Mouse (Mus musculus) forelimb bud, embryonic 11.5 days (tissue): Measurements from ENCODE around the gene Gdpgp1.
A peak's percentile ranks its signal among the peaks of the same experiment; 100 is the strongest.

ENCODE experiments used
- DNase-seq: peaks from one replicate; pipeline ENCODE4 v3.0.0-alpha.2; 2012; ENCODE audit warnings: low read depth, low spot score

Gdpgp1 gene

DNA sequence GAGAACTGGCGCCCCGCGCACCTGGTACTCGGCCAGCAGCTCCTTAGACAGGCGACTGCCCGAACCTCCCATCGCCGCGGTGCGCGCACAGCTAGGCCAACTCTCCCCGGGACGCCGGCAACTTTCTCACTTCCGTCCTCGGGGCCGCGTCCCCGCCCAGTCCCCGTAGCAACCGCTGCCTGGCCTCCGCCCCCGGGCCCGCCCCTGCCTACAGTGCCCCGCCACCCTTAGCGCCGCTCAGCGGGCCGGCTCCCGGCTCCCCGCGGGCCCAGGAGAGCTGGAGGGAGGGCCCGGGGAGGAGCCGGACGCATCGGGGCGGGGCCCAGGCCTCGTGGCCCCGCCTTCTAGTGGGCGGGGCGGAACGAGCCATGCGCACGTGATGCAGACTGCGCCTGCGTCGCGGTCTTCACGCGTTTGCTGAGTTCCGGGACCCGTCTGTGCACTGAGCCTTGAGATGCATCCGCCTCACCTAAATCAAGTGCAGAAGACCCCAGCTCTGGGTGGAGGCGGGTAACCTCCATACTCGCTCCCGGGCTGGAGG lies at the start of gene Gdpgp1, which contains the start of gene Cib1:
Gene Gdpgp1 (plus strand): TSS at position 377 of the 541 bp plus-strand sequence.
Gene Cib1 (minus strand): TSS at position 325 of the 541 bp plus-strand sequence.
- peak; percentile 99 for DNase-seq

DNA sequence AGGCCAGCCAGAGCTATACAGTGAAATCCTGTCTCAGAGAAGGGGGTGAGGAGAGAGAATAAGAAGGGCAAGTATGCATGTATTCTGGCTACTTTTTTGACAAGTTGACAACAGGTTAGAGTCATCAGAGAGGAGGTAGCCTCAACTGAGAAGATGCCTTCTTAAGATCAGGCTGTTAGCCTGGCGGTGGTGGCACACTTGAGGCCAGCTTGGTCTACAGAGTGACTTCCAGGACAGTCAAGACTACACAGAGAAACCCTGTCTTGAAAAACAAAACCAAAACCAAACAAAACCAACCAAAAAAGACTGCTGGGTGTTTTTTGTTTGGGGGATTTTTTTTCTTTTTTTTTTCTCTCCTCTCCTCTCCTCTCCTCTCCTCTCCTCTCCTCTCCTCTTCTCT lies 49.2 kb upstream of the Gdpgp1 start:
- DNase-seq: no peak

DNA sequence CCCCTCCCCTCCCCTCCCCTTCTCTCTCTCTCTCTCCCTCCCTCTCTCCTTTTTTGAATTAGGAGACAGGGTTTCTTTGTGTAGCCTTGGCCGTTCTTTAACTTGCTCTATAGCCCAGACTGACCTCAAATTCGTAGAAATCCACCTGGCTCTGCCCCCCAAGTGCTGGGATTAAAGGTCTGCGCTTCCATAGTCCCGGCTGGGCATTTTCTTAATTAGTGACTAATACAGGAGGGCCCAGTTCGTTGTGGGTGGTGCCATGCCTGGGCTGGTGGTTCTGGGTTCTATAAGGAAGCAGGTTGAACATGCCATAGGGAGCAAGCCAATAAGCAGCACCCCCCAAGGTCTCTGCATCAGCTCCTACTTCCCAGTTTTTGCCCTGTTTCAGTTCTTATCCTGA lies 48.7 kb upstream of the Gdpgp1 start:
- no peak for DNase-seq

DNA sequence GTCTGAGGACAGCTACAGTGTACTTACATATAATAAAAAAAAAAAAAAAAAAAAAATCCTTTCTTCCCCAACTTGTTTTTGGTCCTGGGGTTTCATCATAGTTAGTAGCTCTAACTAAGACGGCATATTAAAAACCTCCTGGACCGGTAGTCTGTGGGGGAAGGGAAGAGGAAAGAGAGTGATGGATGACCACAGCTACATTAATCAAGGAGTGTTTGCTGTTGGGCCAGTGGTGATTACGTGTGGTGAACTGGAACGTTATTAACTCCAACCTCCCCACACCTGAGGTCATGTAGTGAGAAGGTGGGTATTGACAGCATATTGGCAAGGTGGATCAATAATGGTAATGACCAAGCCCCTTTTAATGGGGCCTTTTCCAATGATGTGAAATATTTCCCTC lies 48.1 kb upstream of the Gdpgp1 start:
- DNase-seq: no peak

DNA sequence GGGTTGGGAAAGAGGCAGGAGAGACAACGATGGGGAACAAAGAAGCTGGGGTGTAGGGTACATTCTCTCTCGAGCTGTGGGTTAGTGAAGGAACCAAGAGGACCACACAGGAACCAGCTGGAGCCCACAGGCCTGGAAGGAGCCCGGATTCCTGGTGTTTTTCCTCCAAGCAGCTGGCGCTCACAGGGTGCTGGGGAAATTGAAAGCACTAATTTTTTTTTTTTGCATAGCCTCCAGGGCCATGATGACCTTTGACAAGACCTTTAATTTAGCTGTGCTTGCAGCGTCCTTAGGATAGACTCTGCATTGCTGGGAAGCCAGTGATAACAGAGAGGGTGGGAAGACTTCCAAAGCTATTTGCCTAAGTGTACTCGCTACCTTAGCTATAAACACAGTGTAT lies 47.7 kb upstream of the Gdpgp1 start:
- DNase-seq: no peak

DNA sequence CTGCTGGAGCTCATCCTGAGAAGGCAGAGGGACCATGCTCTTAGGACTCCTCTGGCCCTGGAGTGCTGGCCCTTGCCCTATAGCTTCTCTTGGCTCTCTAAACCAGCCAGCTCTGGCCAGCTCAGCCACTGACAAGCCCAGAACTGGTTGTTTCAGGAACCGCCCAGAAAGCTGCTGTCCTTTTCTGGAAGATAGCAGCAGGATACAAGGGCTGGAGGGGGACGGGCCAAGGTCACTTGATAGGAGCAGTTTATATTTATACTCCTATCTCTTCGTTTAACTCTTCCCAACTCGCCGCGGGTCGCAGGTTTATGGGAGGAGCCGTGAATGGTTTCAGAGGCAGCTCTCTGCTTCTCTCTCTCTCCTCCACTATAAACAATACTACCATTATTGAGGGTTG lies 46.6 kb upstream of the Gdpgp1 start:
- DNase-seq: no peak

DNA sequence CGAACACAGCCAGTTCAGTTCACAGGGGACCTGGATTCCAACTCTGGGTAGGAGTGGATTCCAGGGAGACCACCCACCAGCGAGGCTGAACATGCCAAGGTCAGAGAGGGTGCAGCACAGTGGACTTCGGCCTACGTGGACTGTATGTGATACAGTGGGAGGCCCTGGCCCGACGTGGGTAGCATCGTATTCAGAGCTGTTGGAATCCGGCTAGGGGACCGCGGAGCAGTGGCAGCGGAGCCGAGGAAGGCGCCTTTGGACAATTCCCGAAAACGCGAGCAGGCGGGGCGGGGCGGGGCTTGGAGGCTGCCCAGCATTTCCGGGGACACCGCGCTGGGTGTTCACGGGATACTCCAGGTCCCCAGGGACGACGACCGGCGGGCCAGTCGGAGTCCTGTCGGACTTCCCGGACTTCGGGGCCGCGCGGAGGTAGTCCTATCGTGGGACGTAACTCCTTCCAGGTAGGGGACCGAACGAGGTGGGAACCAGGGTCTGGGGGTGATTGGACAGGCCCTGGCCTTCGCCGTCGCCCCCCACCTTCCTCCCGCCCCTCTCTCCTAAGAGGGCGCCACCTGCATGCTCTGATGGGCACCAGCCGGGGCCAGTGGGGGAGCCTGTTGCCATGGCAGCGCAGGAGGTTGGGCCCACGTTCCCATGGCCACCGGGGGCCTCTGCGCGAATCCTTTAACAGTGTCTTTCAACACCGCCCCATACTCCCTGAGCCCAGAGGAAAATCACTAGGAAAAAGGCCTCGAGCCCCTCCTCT lies 46.0 kb upstream of the Gdpgp1 start, which contains the start of gene Sema4b:
Gene Sema4b (plus strand): TSS at position 311 of the 766 bp plus-strand sequence.
- peak; percentile 82 for DNase-seq

DNA sequence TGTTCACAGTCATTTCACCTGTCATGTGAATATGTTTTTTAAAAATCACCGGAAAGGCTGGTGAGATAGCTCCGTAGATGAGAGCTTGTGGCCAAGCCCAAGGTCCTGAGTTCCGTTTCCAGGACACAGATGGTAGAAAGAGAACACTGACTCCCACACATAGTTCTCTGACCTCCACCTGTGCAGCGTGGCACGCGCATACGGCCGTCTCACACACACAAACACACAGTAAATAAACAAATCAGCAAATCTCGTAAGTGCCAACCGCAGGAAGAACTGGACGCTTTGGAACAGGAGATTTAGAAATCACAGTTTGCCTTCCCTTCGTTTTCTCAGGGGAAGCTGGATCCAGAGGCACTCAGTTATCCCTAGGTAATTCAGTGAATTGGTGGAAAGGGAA lies 45.2 kb upstream of the Gdpgp1 start:
- no peak for DNase-seq

DNA sequence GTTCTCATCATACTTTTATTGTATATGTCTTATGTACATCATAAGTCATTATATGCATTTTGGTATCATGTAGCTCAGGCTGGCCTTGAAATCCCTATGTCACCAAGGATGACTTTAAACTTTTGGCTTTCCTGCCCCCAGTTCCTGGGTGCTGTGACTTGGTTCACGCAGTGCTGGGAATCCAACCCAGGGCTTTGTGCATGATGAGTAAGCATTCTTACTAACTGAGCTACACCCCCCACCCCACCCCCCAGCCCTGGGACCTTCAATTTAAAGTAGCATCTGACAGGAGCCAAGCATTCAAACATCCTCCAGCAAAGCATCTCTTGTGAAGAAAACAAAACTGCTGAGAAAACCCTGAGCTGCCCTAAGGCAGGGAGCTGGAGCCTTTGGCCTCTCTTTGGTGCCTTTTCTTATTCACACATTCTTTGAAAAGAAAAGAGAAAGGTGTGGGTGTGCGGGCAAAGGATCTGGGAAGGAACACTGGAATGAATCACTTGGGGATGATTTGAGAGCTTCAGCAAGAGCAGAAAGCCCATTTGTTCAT lies 44.0 kb upstream of the Gdpgp1 start:
- no peak for DNase-seq

DNA sequence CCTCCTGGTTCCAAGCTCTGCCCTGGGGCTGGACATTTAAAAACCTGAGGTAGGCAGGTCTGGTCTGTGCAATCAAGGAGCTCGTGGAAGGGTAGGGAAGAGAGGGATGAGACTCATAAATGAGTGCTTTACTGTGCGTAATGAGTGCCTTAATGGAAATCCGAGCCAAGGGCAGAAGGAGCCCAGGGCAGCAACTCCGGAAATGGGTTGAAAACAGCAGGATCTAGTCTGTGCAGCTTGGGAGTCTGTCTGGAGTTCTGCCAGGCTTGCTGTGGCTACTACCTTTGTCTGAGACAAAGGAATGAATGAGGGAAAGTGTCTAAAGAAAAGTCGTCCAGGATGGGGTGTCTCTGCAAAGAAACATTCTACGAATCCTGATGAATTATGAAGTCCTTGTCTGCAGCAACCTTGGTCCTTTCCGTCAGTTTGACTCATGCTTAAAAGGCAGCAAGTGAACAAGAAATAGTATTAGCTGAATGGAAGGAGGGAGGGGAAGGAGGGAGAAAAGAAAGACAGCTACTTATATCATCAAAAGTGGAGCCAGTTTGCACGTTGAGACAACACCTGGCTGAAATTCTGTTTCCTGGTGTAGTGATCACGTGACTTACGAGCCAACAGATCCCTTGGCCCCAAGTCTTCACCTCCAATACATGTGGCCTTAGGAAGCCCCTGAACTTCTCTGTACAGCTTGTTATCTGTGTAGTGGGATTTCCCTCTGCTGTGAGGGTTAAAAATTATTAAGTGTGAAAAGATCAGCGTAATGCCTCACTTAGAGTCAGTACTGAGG lies 43.3 kb upstream of the Gdpgp1 start:
- DNase-seq: no peak

DNA sequence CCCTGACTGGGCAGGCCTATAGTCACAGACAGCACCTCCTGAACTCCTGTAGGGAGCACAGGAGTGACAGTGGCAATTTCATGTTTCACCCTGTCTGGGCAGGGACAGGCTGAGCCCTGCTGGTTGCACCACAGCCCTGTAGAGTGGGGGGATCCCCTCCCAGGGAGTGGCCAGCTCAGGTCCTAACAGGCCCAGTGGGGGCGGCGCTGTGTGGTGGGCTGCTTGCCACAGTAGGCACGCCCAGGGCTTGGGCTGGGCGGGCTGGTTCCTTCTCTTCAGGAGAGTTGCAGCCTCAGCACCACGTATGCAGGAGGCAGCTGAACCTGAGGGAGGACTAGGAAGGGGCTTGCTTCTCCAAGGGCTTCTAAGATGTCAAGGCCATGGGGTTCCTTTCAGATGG lies 41.2 kb upstream of the Gdpgp1 start:
- peak; percentile 25 for DNase-seq

DNA sequence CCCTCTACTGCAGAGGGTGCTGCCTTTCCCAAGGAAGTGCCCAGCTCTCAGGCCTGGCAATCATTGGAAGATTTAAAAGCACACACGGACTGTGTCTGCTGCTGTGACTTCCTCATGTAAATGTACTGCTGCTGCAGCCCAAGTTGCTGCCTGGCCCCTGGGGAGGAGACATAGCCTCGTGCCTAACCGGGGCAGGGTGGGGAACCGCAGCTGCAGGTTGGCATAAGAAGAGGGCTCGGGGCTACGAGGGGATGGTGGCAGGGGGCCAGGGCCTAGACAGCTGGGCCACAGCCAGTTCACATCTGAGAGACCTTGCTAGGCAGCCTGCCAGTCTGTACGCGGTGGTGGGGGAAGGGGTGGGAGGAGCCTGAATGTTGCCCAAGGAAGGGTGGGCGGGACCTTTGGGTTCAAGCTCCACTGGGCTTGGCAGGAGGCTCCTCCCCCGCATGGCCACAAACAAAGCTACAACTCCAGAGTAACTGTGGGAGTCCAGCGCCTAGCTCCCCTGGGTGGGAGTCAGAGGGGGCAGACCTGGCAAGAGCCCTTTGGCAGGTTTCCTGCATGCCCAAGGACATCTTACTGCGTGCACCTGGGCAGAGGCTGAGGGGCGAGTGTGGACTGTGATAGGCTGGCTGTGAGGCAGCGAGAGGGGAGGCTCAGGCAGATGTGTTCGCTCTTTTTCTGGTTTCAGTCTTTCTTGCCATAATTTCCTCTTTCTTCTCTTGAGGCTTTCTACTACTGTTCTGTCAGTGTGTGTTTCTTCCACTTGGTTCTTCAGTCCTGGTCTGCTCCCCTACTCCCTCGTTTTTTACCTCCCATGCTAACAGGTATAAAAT lies 40.2 kb upstream of the Gdpgp1 start:
- DNase-seq: peak; percentile 78

DNA sequence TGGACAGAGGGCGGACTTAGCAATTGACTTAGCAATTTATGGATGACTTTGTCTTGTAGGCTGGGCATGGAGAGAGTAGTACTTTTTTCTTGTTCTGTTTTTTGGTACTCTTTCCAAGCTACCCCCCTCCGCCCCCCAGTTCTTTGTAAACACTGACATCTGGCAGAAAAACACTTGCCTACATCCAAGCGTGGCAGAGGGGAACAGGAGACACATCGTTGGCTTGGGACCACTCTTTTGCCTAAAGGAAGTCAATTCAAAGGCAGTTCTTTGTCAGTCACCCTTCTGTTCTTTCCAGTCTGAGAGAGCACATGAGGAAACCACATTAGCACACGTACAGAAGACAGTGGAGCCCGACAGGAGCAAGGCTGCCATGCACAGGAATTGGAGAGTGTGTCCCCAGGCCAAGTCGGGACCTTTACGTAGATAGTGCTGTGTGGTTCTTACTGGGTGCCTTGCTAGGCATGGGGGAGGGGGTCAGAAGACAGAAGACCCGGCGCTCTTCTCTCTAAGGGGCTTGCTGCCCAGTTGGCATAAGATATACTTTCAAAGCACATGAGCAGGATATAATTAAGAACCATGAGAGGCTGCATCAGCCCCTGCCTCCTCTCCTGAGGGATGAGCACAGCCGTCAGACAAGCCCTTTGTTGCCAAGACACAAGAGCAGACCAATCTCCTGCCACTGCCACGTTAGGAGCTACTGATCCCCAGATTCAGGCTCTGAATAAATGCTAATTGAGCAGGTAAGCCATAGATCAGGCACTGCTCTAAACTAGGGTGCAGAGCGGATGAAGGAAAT lies 38.5 kb upstream of the Gdpgp1 start:
- DNase-seq: no peak

DNA sequence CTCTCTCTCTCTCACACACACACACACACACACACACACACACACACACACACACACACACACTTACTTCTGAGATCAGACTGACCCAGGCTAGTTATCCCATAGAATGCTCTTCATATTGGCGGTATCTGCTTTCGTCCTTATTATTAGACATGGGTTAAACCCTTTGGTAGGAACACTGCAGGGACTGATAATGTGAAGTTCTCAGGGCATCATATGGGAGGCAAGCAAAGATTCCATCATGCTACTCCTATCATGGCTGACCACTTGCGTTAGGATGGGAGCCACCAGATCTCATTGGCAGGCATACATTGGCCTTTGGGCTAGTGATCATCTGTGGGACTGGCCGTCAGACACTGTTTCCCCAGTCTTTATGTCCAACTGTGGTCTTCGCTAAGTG lies 37.5 kb upstream of the Gdpgp1 start:
- DNase-seq: no peak

DNA sequence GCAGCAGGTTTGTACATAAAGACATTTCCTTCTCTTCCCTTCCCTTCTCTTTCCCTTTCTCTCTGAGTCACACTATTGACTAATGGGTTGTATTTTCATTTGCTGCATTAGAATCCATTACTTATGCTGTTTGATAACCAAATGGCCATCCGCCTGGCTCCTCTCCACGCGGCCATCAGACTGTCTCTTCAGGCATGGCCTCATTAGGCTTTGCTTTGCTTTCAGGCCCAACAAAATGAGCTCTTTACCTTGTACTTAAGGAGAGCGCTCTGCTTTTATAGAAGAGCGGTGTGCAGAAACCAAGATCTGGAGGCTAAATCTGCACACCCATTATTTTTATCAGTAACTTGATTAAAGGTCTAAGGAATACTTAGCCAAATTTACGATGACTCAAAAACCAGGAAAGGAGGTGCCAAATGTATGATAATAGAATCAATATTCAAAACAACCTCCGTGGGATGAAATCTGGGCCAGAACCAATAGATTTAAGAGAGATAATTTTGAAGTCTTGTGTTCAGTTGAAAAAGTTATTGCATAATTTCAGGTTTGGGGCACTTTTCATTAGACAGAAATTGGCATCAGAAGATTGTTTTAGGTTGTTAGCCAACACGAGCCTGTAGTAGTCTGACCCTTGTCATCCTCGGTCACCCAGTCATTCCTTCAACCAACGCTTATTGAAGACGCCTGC lies 36.9 kb upstream of the Gdpgp1 start:
- no peak for DNase-seq

DNA sequence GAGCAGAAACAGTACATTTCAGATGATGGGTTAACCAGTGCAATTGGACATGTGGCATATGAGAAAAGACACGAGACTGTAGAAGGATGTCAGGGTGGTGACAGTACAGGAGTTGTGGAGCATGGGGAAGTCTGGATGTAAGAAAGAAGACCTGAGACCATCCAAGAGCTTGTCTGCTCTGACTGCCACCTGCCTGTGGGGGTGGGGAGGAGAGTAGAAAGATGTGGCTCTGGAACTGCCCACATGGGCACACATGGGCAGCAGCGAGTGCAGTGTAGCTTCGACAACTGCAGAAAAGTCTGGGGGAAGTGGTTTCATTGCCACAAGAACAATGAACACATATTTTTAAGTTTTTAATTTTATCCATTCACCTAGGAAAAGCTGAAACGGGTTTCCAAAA lies 35.3 kb upstream of the Gdpgp1 start:
- DNase-seq: no peak

DNA sequence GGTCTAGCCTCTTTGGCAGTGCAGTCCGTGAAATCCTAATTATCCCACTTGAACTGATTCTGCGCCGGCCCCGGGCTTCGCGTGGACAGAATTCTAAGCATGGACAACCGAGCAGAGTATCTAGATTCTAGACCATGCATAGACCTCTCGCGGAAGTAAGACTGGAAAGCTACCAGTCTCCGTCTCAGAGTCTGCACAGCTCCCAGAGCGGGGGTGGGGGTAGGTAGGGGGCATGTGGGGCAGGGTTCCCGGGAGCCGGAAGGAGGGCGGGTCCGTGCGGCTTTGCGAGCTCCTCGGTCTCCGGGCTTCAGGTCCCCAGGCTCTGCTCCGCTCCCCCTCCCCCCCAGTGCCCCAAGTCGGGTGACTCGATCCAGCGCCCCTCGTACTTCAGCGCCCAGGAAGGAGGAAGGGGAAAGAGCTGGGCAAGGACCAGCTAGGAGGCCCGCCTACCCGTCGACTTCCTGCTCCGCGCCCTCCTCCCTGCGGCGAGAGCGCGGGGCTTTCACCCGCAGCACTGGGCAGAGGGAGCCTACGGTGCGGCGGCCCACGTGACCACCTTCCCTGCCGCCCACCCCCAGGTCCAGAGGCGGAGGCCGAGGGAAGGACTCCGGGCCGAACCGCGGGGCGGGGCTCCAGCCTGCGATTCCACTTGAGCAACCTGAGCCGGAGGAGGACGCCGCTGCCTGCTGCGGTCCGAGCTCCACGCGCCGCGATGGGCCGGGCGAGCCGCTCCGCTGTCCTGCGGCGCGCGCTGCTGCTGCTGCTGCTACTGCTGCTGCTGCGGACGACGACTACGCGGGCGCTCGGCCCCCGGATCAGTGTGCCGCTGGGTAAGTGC lies 34.5 kb upstream of the Gdpgp1 start:
- DNase-seq: peak; percentile 90

DNA sequence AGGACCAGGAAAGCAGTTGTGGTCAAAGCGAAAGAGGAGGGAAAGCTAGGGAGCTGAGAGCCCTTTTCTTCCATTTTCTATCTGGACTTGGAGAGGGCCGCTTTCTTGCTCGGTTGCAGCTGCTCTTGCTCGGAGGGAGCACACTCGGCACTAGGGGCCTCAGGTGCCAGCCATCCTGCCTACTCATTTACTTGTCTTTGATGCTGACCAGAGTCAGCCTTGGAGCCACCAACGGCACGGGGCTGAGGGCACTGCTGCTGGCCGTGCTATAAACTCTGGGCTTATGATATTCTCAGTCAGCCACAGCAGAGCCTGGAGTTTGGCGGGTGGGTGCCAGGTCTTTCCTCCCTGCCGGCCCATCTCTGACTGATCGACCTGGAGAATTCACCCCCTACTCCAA lies 33.8 kb upstream of the Gdpgp1 start:
- DNase-seq: peak; percentile 29

DNA sequence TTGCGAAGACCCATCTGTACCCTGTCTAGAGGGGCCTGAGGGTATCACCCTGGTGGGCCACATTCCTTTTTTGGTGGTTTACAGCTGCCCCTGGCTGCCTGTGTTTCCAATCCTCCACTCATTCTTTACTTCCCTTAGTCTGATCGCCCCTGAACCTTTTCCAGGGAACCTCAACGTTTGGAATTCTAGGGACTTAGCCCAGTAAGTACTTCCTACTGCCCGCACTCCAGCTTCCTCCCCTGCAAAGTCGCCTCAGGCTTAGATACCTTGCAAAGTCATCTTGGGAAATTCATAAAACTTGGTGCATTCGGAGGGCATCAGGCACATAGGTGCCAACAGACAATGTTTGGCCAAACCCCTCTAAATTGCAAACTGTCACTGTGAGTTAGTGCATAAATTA lies 33.4 kb upstream of the Gdpgp1 start:
- no peak for DNase-seq
